Comparison of ENCODE assay signal across 10 mouse cellular contexts in genomic region chr7:37559851-37560250, GRCm38 (mm10).
"Had no signal": no experiment of that assay in that cellular context is flagged by ENCODE, and none has a peak within 500 bp of the region (broad histone marks: within the 10 kb centered on the region; RNA-seq: fewer than 3 reads in every experiment).

No protein-coding gene starts in this region.

- H3K9ac ChIP-seq: liver, embryonic 13.5 days; midbrain, embryonic 13.5 days had no signal

- H3K4me3 ChIP-seq: liver, embryonic 13.5 days; midbrain, embryonic 13.5 days had no signal

- H3K4me2 ChIP-seq: liver, embryonic 13.5 days; midbrain, embryonic 13.5 days had no signal

- ATAC-seq: midbrain, embryonic 13.5 days had no signal

- H3K9me3 ChIP-seq: liver, embryonic 13.5 days; midbrain, embryonic 13.5 days had no signal

- H3K36me3 ChIP-seq: liver, embryonic 13.5 days; midbrain, embryonic 13.5 days had no signal

- H3K4me1 ChIP-seq: liver, embryonic 13.5 days had no signal

- DNase-seq: kidney, adult 9 months; kidney, postnatal 14 days; kidney, postnatal 4 days; liver, embryonic 13.5 days; lung, adult 2 months; lung, postnatal 14 days; lung, postnatal 4 days; thymus, adult 18-20 months; thymus, postnatal 36 days had no signal

- H3K27ac ChIP-seq: liver, embryonic 13.5 days; midbrain, embryonic 13.5 days had no signal

- H3K27me3 ChIP-seq: liver, embryonic 13.5 days had no signal
